16 mouse cellular contexts compared by ENCODE assay signal in the genomic region with DNA sequence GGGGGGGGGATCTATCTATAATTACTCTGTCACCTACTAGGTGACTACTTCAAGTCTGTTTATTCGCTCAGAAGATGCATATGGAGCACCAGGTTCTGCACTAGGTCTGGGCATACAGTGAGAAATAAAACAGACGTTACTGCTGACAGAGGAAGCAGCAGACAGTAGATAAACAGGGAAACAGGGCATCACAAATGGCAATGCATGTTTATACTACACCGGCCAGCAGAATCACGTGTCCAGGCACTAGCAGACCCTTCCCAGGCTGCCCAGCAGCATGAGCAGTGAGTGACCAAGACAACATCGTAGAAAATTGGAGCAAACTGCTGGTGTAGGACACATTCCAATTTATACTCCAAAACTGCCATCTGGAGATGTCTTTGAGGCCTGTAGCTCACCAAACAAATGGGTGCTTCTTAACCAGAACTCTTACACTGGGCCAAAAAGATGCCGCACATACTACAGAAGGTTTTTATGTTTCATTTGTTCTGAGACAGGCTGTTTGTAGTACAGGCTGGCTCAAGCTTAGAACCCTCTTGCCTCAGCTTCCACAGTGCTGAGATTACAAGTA. TPM values are rescaled to one million over a fixed set of nuclear protein-coding genes. Genes with fewer than 3 reads are reported as not detected.
"Had no signal": no experiment of that assay in that cellular context is flagged by ENCODE, and none has a peak within 500 bp of the region (broad histone marks: within the 10 kb centered on the region; RNA-seq: fewer than 3 reads in every experiment).

No protein-coding gene starts in this region.

- H3K27ac ChIP-seq: kidney, postnatal 0 days; limb, embryonic 15.5 days; liver, embryonic 12.5 days; midbrain, embryonic 12.5 days; neural tube, embryonic 13.5 days had no signal

- H3K9me3 ChIP-seq: limb, embryonic 15.5 days; liver, embryonic 12.5 days; midbrain, embryonic 12.5 days had no signal

- H3K4me1 ChIP-seq: limb, embryonic 15.5 days; liver, embryonic 12.5 days; midbrain, embryonic 12.5 days; neural tube, embryonic 13.5 days had no signal

- H3K27me3 ChIP-seq: limb, embryonic 15.5 days; liver, embryonic 12.5 days; midbrain, embryonic 12.5 days; neural tube, embryonic 13.5 days had no signal

- H3K36me3 ChIP-seq: limb, embryonic 15.5 days; liver, embryonic 12.5 days; midbrain, embryonic 12.5 days; neural tube, embryonic 13.5 days had no signal

- H3K9ac ChIP-seq: limb, embryonic 15.5 days; liver, embryonic 12.5 days; midbrain, embryonic 12.5 days; neural tube, embryonic 13.5 days had no signal

- H3K4me2 ChIP-seq: limb, embryonic 15.5 days; liver, embryonic 12.5 days; midbrain, embryonic 12.5 days; neural tube, embryonic 13.5 days had no signal

- H3K4me3 ChIP-seq: limb, embryonic 15.5 days; liver, embryonic 12.5 days; midbrain, embryonic 12.5 days; neural tube, embryonic 13.5 days had no signal

- ATAC-seq: liver, embryonic 12.5 days; midbrain, embryonic 16.5 days had no signal

- DNase-seq: kidney, adult 9 months; kidney, postnatal 36 days; layer of hippocampus, adult 9-11 months; layer of hippocampus, postnatal 36 days; retina, postnatal 1 day; right cerebral cortex, postnatal 4 days; spleen, adult 18-20 months; thymus, adult 2 months; thymus, postnatal 25 days had no signal

RNA-seq across cellular contexts. Expression of a gene that starts 41.7 kb away (rescaled TPM):
- total RNA-seq: megakaryocyte-erythroid progenitor cell, adult 5-6 weeks had no signal
